Mouse (Mus musculus): Measurements from ENCODE around the gene Lamb3. TPM values are rescaled to one million over a fixed set of nuclear protein-coding genes. Genes with fewer than 3 reads are reported as not detected.

The Lamb3 gene
- total and polyA plus RNA-seq, 2 experiments, result 1.6 to 2.0 TPM

- Histone ChIP-seq H3K4me1 (ENCODE audit: control insufficient read depth, insufficient read depth, low read length) (peaks cover 23% of the 10 kb centered on the region), H3K9ac (ENCODE audit: low read depth, low read length) (no peak overlapping the region), H3K79me2 (ENCODE audit: control insufficient read depth, insufficient read depth, low read length) (no peaks in the 10 kb centered on the region), H3K36me3 (ENCODE audit: control insufficient read depth, insufficient read depth, low read length) (no peaks in the 10 kb centered on the region), H3K4me3 (ENCODE audit: insufficient read depth, low read depth, low read length) (no peak overlapping the region), H3K27me3 (ENCODE audit: control insufficient read depth, insufficient read depth, low read length) (no peaks in the 10 kb centered on the region), H3K27ac (replicated peaks; ENCODE audit: insufficient read depth, low read depth, low read length) (peak overlapping the region; percentile 37)
- DNase-seq (ENCODE audit: extremely low read depth, low read depth, low spot score), result no peak
- TF ChIP-seq CTCF (IDR thresholded peaks at IDR 0.05; ENCODE audit: low read depth, low read length), result no peak
- no peak for TF ChIP-seq POLR2A (IDR thresholded peaks at IDR 0.05; ENCODE audit: extremely low read depth, insufficient read depth, low read length)
- WGBS, result 81% methylated on average over 9 of the region's 9 CpGs
These were observed 108.9 kb downstream of the Lamb3 start for GRCm38 (mm10) chr1:193316358-193316750.

GRCm38 (mm10) chr1:193317159-193317559 is 109.7 kb downstream of the Lamb3 start:
- Histone ChIP-seq H3K4me3 (ENCODE audit: insufficient read depth, low read depth, low read length) (no peak overlapping the region), H3K4me1 (ENCODE audit: control insufficient read depth, insufficient read depth, low read length) (peaks cover 18% of the 10 kb centered on the region), H3K9ac (ENCODE audit: low read depth, low read length) (no peak overlapping the region), H3K79me2 (ENCODE audit: control insufficient read depth, insufficient read depth, low read length) (no peaks in the 10 kb centered on the region), H3K36me3 (ENCODE audit: control insufficient read depth, insufficient read depth, low read length) (no peaks in the 10 kb centered on the region), H3K27ac (replicated peaks; ENCODE audit: insufficient read depth, low read depth, low read length) (no peak overlapping the region), H3K27me3 (ENCODE audit: control insufficient read depth, insufficient read depth, low read length) (no peaks in the 10 kb centered on the region)
- TF ChIP-seq POLR2A (IDR thresholded peaks at IDR 0.05; ENCODE audit: extremely low read depth, insufficient read depth, low read length), result no peak
- no peak for TF ChIP-seq CTCF (IDR thresholded peaks at IDR 0.05; ENCODE audit: low read depth, low read length)
- peak; percentile 19 for DNase-seq (ENCODE audit: extremely low read depth, low read depth, low spot score)
- 76% methylated on average over 6 of the region's 6 CpGs for WGBS

- no peaks in the 10 kb centered on the region for H3K79me2 ChIP-seq (ENCODE audit: control insufficient read depth, insufficient read depth, low read length)
- H3K9ac ChIP-seq (ENCODE audit: low read depth, low read length), result no peak overlapping the region
- H3K27ac ChIP-seq (replicated peaks; ENCODE audit: insufficient read depth, low read depth, low read length), result no peak overlapping the region
- TF ChIP-seq POLR2A (IDR thresholded peaks at IDR 0.05; ENCODE audit: extremely low read depth, insufficient read depth, low read length), result no peak
- H3K4me1 ChIP-seq (ENCODE audit: control insufficient read depth, insufficient read depth, low read length), result peaks cover 12% of the 10 kb centered on the region
- no peak overlapping the region for H3K4me3 ChIP-seq (ENCODE audit: insufficient read depth, low read depth, low read length)
- 68% methylated on average over 3 of the region's 3 CpGs for WGBS
- H3K27me3 ChIP-seq (ENCODE audit: control insufficient read depth, insufficient read depth, low read length), result no peaks in the 10 kb centered on the region
- DNase-seq (ENCODE audit: extremely low read depth, low read depth, low spot score), result no peak
- H3K36me3 ChIP-seq (ENCODE audit: control insufficient read depth, insufficient read depth, low read length), result no peaks in the 10 kb centered on the region
These were observed 112.2 kb downstream of the Lamb3 start for GRCm38 (mm10) chr1:193319721-193320120.

GRCm38 (mm10) chr1:193320398-193320797 is 112.9 kb downstream of the Lamb3 start:
- no peaks in the 10 kb centered on the region for H3K36me3 ChIP-seq (ENCODE audit: control insufficient read depth, insufficient read depth, low read length)
- DNase-seq (ENCODE audit: extremely low read depth, low read depth, low spot score), result no peak
- 93% methylated on average over 8 of the region's 8 CpGs for WGBS
- no peak for TF ChIP-seq CTCF (IDR thresholded peaks at IDR 0.05; ENCODE audit: low read depth, low read length)
- TF ChIP-seq POLR2A (IDR thresholded peaks at IDR 0.05; ENCODE audit: extremely low read depth, insufficient read depth, low read length), result no peak
- H3K4me3 ChIP-seq (ENCODE audit: insufficient read depth, low read depth, low read length), result no peak overlapping the region
- no peak overlapping the region for H3K9ac ChIP-seq (ENCODE audit: low read depth, low read length)
- no peaks in the 10 kb centered on the region for H3K27me3 ChIP-seq (ENCODE audit: control insufficient read depth, insufficient read depth, low read length)
- peaks cover 9% of the 10 kb centered on the region; the same call in 1 of the 2 replicates for H3K4me1 ChIP-seq (ENCODE audit: control insufficient read depth, insufficient read depth, low read length)
- no peaks in the 10 kb centered on the region for H3K79me2 ChIP-seq (ENCODE audit: control insufficient read depth, insufficient read depth, low read length)
- H3K27ac ChIP-seq (replicated peaks; ENCODE audit: insufficient read depth, low read depth, low read length), result no peak overlapping the region

- H3K27ac ChIP-seq (replicated peaks; ENCODE audit: insufficient read depth, low read depth, low read length), result no peak overlapping the region
- H3K9ac ChIP-seq (ENCODE audit: low read depth, low read length), result no peak overlapping the region
- no peaks in the 10 kb centered on the region for H3K79me2 ChIP-seq (ENCODE audit: control insufficient read depth, insufficient read depth, low read length)
- peaks cover 19% of the 10 kb centered on the region for H3K4me1 ChIP-seq (ENCODE audit: control insufficient read depth, insufficient read depth, low read length)
- TF ChIP-seq CTCF (IDR thresholded peaks at IDR 0.05; ENCODE audit: low read depth, low read length) (no peak), POLR2A (IDR thresholded peaks at IDR 0.05; ENCODE audit: extremely low read depth, insufficient read depth, low read length) (no peak)
- H3K36me3 ChIP-seq (ENCODE audit: control insufficient read depth, insufficient read depth, low read length), result no peaks in the 10 kb centered on the region
- 75% methylated on average over 6 of the region's 6 CpGs for WGBS
- DNase-seq (ENCODE audit: extremely low read depth, low read depth, low spot score), result peak; percentile 72
- no peak overlapping the region for H3K4me3 ChIP-seq (ENCODE audit: insufficient read depth, low read depth, low read length)
- no peaks in the 10 kb centered on the region for H3K27me3 ChIP-seq (ENCODE audit: control insufficient read depth, insufficient read depth, low read length)
These were observed 116.2 kb downstream of the Lamb3 start for GRCm38 (mm10) chr1:193323686-193324085.

- Histone ChIP-seq H3K27ac (replicated peaks; ENCODE audit: insufficient read depth, low read depth, low read length) (no peak overlapping the region), H3K36me3 (ENCODE audit: control insufficient read depth, insufficient read depth, low read length) (no peaks in the 10 kb centered on the region), H3K4me3 (ENCODE audit: insufficient read depth, low read depth, low read length) (no peak overlapping the region), H3K27me3 (ENCODE audit: control insufficient read depth, insufficient read depth, low read length) (no peaks in the 10 kb centered on the region), H3K79me2 (ENCODE audit: control insufficient read depth, insufficient read depth, low read length) (no peaks in the 10 kb centered on the region), H3K4me1 (ENCODE audit: control insufficient read depth, insufficient read depth, low read length) (peaks cover 19% of the 10 kb centered on the region), H3K9ac (ENCODE audit: low read depth, low read length) (no peak overlapping the region)
- peak; percentile 32 for DNase-seq (ENCODE audit: extremely low read depth, low read depth, low spot score)
- 52% methylated on average over 2 of the region's 2 CpGs for WGBS
- no peak for TF ChIP-seq POLR2A (IDR thresholded peaks at IDR 0.05; ENCODE audit: extremely low read depth, insufficient read depth, low read length)
- peak; percentile 86 for TF ChIP-seq CTCF (IDR thresholded peaks at IDR 0.05; ENCODE audit: low read depth, low read length)
These were observed 116.7 kb downstream of the Lamb3 start for GRCm38 (mm10) chr1:193324224-193324623.

Data from liver, adult 2 months (tissue).